Mouse (Mus musculus) testis, adult 2 months (tissue): ENCODE results near the gene Sema3b.

Experiments used
- CTCF ChIP-seq: fragments of 200-500 bp; IDR thresholded peaks from 2 replicates; pipeline ENCODE4 v1.5.1; 2012; ENCODE audit warnings: low read depth, mild to moderate bottlenecking, inconsistent platforms, low read length, moderate library complexity; ENCODE audit not compliant: control insufficient read depth, insufficient read depth, insufficient replicate concordance
- POLR2A ChIP-seq: fragments of 200-500 bp; IDR thresholded peaks from 2 replicates; pipeline ENCODE4 v1.6.1; 2012; ENCODE audit warnings: low read depth, mild to moderate bottlenecking, inconsistent platforms, low read length, moderate library complexity; ENCODE audit not compliant: control insufficient read depth

- TF ChIP-seq POLR2A (no peak), CTCF (no peak)
These were observed 4.0 kb upstream of the Sema3b start for GRCm38 (mm10) chr9:107612945-107613569.
